Mouse (Mus musculus) right cerebral cortex, postnatal 4 days (tissue): ENCODE data around the gene Tlnrd1.
"Not testable (repeated sequence)": the region's sequence is repeated elsewhere in the genome, so short reads cannot be mapped to it uniquely, and the experiment has no call there.

Experiments used
- DNase-seq: peaks from one replicate; pipeline ENCODE4 v3.0.0-alpha.2; 2022

Gene Tlnrd1

GRCm38 (mm10) chr7:83884021-83884658, at the start of gene Tlnrd1, which contains the start of gene Mesd:
TSS of gene Tlnrd1 (minus strand) at chr7:83884305.
TSS of gene Mesd (plus strand) at chr7:83884466.
- DNase-seq: peak; percentile 86

GRCm38 (mm10) chr7:83921637-83922036, 37.5 kb upstream of the Tlnrd1 start:
- DNase-seq: no peak

GRCm38 (mm10) chr7:83920241-83920640, 36.1 kb upstream of the Tlnrd1 start:
- DNase-seq: no peak

GRCm38 (mm10) chr7:83914566-83914965, 30.5 kb upstream of the Tlnrd1 start:
- peak; percentile 98 for DNase-seq

- no peak for DNase-seq
Observed at GRCm38 (mm10) chr7:83913995-83914394, 29.9 kb upstream of the Tlnrd1 start.

GRCm38 (mm10) chr7:83913405-83913932, 29.4 kb upstream of the Tlnrd1 start:
- DNase-seq: no peak

- DNase-seq: no peak
Observed at GRCm38 (mm10) chr7:83911909-83912308, 27.8 kb upstream of the Tlnrd1 start.

GRCm38 (mm10) chr7:83904831-83905230, 20.7 kb upstream of the Tlnrd1 start:
- DNase-seq: no peak

GRCm38 (mm10) chr7:83902296-83903145, 18.4 kb upstream of the Tlnrd1 start:
- no peak for DNase-seq

- no peak for DNase-seq
Observed at GRCm38 (mm10) chr7:83901425-83901824, 17.3 kb upstream of the Tlnrd1 start.

GRCm38 (mm10) chr7:83900519-83900918, 16.4 kb upstream of the Tlnrd1 start:
- DNase-seq: no peak

GRCm38 (mm10) chr7:83898267-83898666, 14.2 kb upstream of the Tlnrd1 start:
- no peak for DNase-seq

GRCm38 (mm10) chr7:83896077-83896740, 12.1 kb upstream of the Tlnrd1 start:
- DNase-seq: no peak

- no peak for DNase-seq
Observed at GRCm38 (mm10) chr7:83894348-83894747, 10.2 kb upstream of the Tlnrd1 start.

- DNase-seq: no peak
Observed at GRCm38 (mm10) chr7:83892333-83892669, 8.2 kb upstream of the Tlnrd1 start.

- peak; percentile 86 for DNase-seq
Observed at GRCm38 (mm10) chr7:83891433-83892332, 7.6 kb upstream of the Tlnrd1 start.

- not testable (repeated sequence) for DNase-seq
Observed at GRCm38 (mm10) chr7:83889946-83890345, 5.8 kb upstream of the Tlnrd1 start.

GRCm38 (mm10) chr7:83889383-83889782, 5.3 kb upstream of the Tlnrd1 start:
- no peak for DNase-seq

GRCm38 (mm10) chr7:83886366-83887129, 2.4 kb upstream of the Tlnrd1 start:
- DNase-seq: no peak

GRCm38 (mm10) chr7:83885835-83886234, 1.7 kb upstream of the Tlnrd1 start:
- DNase-seq: no peak

GRCm38 (mm10) chr7:83884921-83885532, 922 bp upstream of the Tlnrd1 start:
- no peak for DNase-seq
